18 mouse cellular contexts compared by ENCODE assay signal in the genomic region with DNA sequence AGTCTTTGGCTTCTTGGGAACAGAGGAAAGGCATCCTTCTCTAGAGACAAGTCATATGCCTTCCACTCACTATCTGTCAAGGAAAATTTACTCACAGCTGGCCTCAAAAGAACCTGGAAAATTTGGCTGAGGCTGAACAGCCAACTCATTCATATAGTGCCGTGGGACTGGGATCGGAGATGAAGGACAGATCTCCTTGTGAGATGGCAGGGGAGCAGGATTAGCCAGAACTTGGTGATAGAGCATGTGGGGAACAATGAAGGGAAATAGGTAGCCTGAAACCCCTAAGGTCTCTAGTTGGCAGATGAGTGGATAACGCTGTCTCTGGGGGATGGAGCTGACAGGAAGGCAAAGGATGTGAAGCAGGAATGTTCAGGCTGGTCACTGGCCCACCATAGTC.
A peak's percentile ranks its signal among the peaks of the same experiment; 100 is the strongest.
DNase-seq lines count a peak whose midpoint lies in the region; TF ChIP-seq lines count a peak whose summit lies in the region.
"Had no signal": no experiment of that assay in that cellular context is flagged by ENCODE, and none has a peak within 500 bp of the region (broad histone marks: within the 10 kb centered on the region; RNA-seq: fewer than 3 reads in every experiment).

No protein-coding gene starts in this region.

- no peaks in the 10 kb centered on the region for H3K79me2 ChIP-seq in heart, adult 2 months (replicated peaks; ENCODE audit: control insufficient read depth, insufficient read depth, low read length)

- H3K9ac ChIP-seq in heart, adult 2 months (ENCODE audit: low read depth, low read length), result no peak overlapping the region
- H3K9ac ChIP-seq: embryonic facial prominence, embryonic 12.5 days; forebrain, embryonic 12.5 days had no signal

- DNase-seq in adrenal gland, adult (ENCODE audit: inconsistent age in 2 of 2, low spot score in 1 of 2), result peak; percentile 24 to 68
- no peak for DNase-seq in adrenal gland, adult 8-10 months
- no peak for DNase-seq in gastrocnemius, adult 2 months
- no peak for DNase-seq in gastrocnemius, postnatal 4 days (ENCODE audit: low spot score in 2 of 2)
- no peak for DNase-seq in heart, adult 2 months
- no peak for DNase-seq in heart, adult 8-10 months (ENCODE audit: low spot score)
- peak; percentile 30 for DNase-seq in skeletal muscle tissue, adult 2 months (ENCODE audit: low read depth, low spot score)
- DNase-seq: adrenal gland, postnatal 25 days; B cell, adult 2 months; cerebellum, adult 11-12 months; cerebellum, adult 2 months; cerebellum, adult 9-10 months; cerebellum, postnatal 25 days had no signal

- TF ChIP-seq POLR2A in heart, adult 2 months (IDR thresholded peaks at IDR 0.05; ENCODE audit: insufficient read depth, low read depth, low read length), result no peak

- WGBS in heart, adult 2 months, result 68% methylated on average over 3 of the region's 3 CpGs

- TF ChIP-seq EP300 in heart, adult 2 months (IDR thresholded peaks at IDR 0.05; ENCODE audit: insufficient read depth, low read depth, low read length), result no peak

- TF ChIP-seq CTCF in gastrocnemius, adult 2 months (IDR thresholded peaks at IDR 0.05), result no peak
- no peak for TF ChIP-seq CTCF in heart, adult 2 months (IDR thresholded peaks at IDR 0.05)

- H3K27me3 ChIP-seq in heart, adult 2 months (ENCODE audit: control insufficient read depth, insufficient read depth, low read length), result no peaks in the 10 kb centered on the region
- H3K27me3 ChIP-seq: embryonic facial prominence, embryonic 12.5 days; forebrain, embryonic 12.5 days; Patski had no signal

- peaks cover 7% of the 10 kb centered on the region for H3K36me3 ChIP-seq in heart, adult 2 months (ENCODE audit: control insufficient read depth, insufficient read depth, low read length)
- H3K36me3 ChIP-seq: embryonic facial prominence, embryonic 12.5 days; forebrain, embryonic 12.5 days; G1E had no signal

- intact Hi-C loops in gastrocnemius, adult 2 months (cut with DNase I), result no loop called here
- intact Hi-C loops in heart, adult 2 months (cut with DNase I), result loop anchor here (5.0 kb wide), 1 partner anchor 132 kb away; the partner anchor contains the start of gene Itga9

- no peak overlapping the region for H3K4me3 ChIP-seq in gastrocnemius, adult 2 months
- H3K4me3 ChIP-seq in heart, adult 2 months, result no peak overlapping the region
- H3K4me3 ChIP-seq: embryonic facial prominence, embryonic 10.5 days; embryonic facial prominence, embryonic 12.5 days; forebrain, embryonic 12.5 days had no signal

- peaks cover 36% of the 10 kb centered on the region for H3K4me1 ChIP-seq in heart, adult 2 months (ENCODE audit: control insufficient read depth, insufficient read depth, low read length)
- H3K4me1 ChIP-seq: forebrain, embryonic 12.5 days had no signal

- H3K27ac ChIP-seq in gastrocnemius, adult 2 months, result peak overlapping the region; percentile 88
- H3K27ac ChIP-seq in heart, adult 2 months, result peak overlapping the region; percentile 92
- H3K27ac ChIP-seq: embryonic facial prominence, embryonic 12.5 days; forebrain, embryonic 12.5 days had no signal

Comparison
In these comparisons a context has a peak if more than half of its experiments do, and no peak if none do; other contexts are left out.
1. DNase-seq: peak in adrenal gland, adult (2 of 2) and skeletal muscle tissue, adult 2 months (single experiment); none in adrenal gland, adult 8-10 months (single experiment), gastrocnemius, adult 2 months (single experiment), gastrocnemius, postnatal 4 days (0 of 2), heart, adult 2 months (0 of 2) and heart, adult 8-10 months (single experiment).